Mouse (Mus musculus) erythroblast, embryonic 14.5 days (primary cell): ENCODE measurements around the gene Slc22a7.

Experiments used
- GATA1 ChIP-seq: IDR thresholded peaks from 2 replicates; pipeline ENCODE4 v1.6.1; 2012; ENCODE audit warnings: low read length, inconsistent platforms, mixed read lengths
- TAL1 ChIP-seq: IDR thresholded peaks from 3 replicates; pipeline ENCODE4 v1.6.1; 2012; ENCODE audit warnings: low read length, inconsistent platforms, mixed read lengths

DNA sequence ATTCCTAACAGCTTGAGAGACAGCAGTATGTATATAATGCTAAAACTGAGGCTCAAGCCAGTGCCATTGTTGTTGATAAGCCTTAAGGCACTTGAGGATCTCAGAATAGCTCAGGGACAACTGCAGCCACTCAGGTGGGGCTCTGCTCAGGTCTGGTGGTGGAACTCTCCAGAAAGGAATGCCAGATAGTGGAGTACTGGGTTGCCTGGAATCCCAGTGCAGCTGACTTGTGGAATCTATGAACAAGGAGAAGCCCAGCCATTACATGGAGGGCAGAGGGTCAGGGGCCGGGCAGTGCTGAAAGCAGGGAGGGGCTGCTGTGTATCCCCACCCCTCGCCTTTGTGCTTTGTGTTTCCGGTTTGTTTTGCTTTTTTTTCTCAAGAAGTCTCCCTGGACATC, 20.2 kb upstream of the Slc22a7 start:
- TF ChIP-seq GATA1 (no peak), TAL1 (no peak)
